Mouse (Mus musculus) urinary bladder, postnatal 14 days (tissue): ENCODE data around the gene Cbx1.
"Not testable (repeated sequence)": the region's sequence is repeated elsewhere in the genome, so short reads cannot be mapped to it uniquely, and the experiment has no call there.

Experiments
- DNase-seq: peaks from one replicate; pipeline ENCODE4 v3.0.0; 2021; ENCODE audit warnings: low spot score

Gene Cbx1

GRCm38 (mm10) chr11:96775665-96776064 lies 13.3 kb upstream of the Cbx1 start:
- DNase-seq: no peak

- no peak for DNase-seq
Observed at GRCm38 (mm10) chr11:96776068-96776467, 12.9 kb upstream of the Cbx1 start.

DNA sequence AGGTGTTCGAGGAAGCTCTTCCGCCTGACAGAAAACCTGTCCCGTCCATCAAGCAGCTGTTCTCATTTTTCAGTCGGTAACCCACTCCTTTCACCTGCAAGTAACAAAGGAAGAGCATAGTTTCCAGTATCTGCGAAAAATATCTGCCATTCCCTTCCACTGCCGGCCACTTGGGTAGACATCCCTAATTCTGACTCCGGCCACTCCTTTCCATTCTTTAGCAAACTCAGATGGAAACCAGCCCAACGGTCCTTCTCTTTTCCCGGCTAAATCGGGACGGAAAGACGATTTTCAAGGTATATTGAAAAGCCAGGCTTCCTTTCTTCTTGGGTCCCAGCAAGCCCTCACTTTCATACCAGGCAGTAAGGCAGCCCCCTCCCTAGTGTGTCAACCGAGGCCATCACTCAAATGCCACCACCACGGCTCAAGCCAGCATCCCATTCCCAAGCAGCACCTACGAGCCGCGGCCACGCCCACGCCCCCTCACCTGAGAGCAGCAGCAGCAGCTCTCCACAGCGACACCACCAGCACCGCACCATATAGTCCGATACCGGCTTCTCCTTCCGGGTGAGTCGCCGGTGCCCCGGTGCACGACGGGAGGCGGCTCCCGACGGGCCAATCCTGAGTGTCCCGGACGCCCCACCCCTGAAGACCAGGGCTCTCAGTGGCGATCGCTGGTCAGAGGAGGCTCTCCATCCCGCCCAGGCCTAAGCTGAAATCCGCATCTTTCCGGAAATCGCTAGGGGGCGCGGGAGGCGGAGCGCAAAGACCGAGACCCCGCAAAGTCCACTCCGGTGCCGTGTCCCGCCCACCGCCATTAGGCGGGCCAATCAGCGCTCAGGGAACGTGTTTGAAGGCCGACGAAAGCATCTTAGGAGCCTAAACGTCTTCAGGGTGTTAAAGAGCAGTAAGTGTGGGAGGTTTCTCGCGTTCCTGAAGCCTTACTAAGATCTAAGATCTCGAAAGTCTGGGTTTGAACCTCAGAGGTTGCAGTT lies 11.7 kb upstream of the Cbx1 start, which contains the start of gene Snx11:
Gene Snx11 (minus strand): TSS at position 592 of the 995 bp plus-strand sequence.
- DNase-seq: peak; percentile 100

DNA sequence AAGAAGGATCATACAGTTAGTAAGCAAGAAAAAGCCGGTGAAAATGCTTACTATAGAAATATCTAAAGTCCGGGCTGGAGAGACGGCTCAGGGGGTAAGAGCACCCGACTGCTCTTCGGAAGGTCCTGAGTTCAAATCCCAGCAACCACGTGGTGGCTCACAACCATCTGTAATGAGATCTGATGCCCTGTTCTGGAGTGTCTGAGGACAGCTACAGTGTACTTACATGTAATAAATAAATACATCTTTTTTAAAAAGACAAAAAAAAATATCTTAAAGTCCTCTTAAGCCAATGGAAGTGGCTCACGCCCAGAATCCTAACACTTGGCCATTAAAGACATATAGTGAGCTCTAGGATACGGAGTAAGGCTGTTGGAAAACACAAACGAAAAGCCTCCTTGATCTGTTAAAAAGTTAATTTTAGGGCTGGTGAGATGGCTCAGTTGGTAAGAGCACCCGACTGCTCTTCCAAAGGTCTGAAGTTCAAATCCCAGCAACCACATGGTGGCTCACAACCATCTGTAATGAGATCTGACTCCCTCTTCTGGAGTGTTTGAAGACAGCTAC lies 10.8 kb upstream of the Cbx1 start:
- DNase-seq: not testable (repeated sequence)

GRCm38 (mm10) chr11:96780306-96780705 lies 8.6 kb upstream of the Cbx1 start:
- DNase-seq: no peak

GRCm38 (mm10) chr11:96781425-96781824 lies 7.5 kb upstream of the Cbx1 start:
- DNase-seq: no peak

DNA sequence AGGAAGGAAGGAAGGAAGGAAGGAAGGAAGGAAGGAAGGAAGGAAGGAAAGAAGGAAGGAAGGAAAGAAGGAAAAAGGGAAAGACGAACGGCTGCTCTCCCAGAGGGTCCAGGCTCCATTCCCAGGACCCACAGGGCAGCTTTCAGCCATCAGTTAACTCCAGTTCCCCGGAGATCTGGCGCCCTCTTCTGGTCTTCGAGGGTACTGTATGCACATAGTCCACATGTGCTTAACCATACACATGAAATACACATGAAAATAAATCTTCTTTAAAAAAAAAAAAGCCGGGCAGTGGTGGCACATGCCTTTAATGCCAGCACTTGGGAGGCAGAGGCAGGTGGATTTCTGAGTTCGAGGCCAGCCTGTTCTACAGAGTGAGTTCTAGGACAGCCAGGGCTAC lies 4.1 kb upstream of the Cbx1 start:
- peak; percentile 81 for DNase-seq

DNA sequence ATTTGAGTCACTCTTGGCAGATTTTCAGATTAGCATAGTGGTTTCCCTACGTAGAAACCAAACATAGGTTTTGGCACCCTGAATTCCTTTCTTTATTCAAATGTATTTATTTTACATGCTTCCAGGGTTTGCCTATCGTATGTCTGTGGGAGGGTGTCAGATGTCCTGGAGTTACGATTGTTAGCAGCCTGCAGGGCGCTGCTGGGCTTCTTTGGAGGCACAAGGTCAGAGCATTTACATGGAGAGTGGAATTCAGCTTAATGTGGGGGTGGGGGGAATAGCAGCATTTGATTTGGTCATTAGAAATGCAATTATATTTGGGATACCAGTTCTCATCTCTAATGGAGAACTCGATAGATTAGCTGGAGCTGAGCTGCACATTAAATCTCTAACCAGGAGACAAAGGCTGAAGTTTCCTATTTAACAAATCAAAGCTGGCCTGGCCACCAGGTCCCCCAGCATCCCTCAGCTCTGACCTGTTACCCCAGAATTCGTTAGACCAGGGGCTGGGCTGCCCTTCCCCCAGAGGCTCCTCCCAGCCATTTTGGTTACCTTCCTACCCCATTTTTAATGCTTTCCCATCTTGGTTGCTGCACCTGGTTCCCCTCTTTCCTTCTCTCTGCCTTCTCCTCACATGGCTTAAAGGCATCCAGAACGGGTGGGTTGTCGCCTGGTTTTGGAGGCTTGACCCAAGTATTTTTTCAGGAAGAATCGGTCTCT lies 2.0 kb upstream of the Cbx1 start:
- DNase-seq: no peak

DNA sequence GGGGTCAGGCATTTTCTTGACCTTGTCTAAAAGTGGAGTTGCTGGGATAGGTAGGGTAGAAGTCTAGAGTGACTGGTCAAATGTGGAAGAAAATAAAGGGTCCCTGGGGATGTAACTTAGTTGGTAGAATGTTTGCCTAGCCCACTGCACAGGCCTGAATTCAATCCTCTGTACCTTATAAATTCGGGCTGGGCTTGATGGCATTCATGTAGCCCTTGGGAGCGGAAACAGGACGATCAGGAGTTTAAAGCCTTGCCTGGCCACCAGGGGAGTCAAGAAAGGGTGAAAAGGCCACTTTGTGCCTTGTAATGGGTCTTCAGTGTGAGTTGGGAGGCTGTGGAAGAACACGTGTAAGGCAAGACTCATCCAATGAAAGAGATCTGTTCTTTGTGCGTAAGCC lies 1.1 kb downstream of the Cbx1 start:
- no peak for DNase-seq

- DNase-seq: no peak
Observed at GRCm38 (mm10) chr11:96790681-96791080, 1.8 kb downstream of the Cbx1 start.

- no peak for DNase-seq
Observed at GRCm38 (mm10) chr11:96795491-96795890, 6.6 kb downstream of the Cbx1 start.

DNA sequence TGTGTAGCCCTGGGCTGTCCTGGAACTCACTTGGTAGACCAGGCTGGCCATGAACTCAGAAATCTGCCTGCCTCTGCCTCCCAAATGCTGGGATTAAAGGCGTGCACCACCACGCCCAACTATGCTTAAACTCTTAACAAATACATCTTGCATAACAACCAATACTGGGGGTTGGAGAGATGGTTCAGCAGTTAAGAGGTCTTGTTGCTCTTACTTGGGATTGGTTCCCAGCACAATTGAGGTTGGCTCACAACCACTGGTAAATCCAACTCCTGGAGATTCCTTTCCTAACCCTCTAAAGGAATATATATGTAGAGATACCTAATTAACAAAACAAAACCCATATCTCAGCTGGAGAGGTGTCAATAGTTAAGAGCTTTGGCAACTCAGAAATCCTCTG lies 7.2 kb downstream of the Cbx1 start:
- no peak for DNase-seq

DNA sequence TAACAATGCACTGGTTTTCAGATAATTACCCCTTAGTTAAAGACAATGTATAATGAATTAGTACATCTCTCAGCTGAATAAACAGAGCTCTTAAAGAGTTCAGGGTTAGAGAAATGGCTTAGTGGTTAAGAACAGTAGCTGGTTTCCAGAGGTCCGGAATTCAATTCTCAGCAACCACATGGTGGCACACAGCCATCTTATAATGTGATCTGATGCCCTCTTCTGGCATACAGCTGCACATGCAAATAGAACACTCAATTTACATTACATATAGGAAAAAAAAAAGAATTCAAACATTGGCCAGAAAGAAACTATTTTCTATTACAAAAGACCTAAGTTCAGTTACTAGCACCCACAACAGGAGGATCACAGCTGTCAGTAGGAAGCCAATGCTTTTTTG lies 7.7 kb downstream of the Cbx1 start:
- no peak for DNase-seq

- DNase-seq: no peak
Observed at GRCm38 (mm10) chr11:96799511-96799910, 10.6 kb downstream of the Cbx1 start.

- DNase-seq: no peak
Observed at GRCm38 (mm10) chr11:96805606-96806005, 16.7 kb downstream of the Cbx1 start.

GRCm38 (mm10) chr11:96808066-96808465 lies 19.1 kb downstream of the Cbx1 start:
- no peak for DNase-seq

DNA sequence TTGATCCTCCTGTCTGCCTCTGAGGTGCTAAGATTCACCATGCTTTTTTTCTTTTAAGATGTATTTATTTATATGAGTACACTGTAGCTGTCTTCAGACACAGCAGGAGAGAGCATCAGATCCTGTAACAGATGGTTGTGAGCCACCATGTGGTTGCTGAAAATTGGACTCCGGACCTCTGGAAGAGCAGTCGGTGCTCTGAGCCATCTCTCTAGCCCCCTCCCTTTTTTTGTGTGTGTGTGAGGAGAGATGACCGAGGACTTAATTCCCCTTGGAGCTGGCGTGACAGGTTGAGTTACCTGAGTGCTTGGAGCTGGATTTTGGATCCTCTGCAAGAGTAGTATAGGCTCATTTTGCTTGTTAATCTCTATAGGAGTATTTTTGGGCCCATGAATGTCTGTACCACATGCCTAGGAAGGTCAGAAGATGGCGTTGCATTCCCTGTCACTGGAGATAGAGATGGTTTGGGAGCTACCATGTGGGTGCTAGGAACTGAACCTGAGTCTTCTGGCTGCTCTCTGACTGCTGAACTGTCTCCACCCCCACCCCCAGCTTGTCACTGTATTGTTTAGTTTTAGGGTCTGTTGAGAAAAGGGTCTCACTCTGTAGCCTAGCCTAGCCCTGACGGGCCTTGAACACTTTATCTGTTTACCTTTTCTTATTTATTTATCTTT lies 20.8 kb downstream of the Cbx1 start:
- DNase-seq: no peak

GRCm38 (mm10) chr11:96811188-96811587 lies 22.3 kb downstream of the Cbx1 start:
- DNase-seq: not testable (repeated sequence)

DNA sequence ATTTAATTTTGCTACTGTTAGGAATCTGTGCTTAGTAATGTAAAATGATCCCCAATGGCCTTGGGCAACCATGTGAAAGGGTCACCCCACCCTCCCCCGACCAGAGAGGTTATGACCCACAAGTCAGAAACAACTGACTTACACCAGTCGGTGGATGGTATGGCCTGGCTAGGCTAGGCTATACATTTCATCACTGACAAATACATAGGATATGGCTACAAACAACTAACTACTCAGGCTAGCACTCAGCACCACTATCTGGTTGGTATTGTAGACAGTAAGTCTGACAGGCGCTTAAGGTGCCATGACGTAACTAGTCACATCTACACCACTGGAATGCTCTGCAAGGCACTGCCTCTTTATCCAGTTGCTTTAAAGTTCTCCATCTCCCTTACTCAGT lies 24.5 kb downstream of the Cbx1 start:
- no peak for DNase-seq

GRCm38 (mm10) chr11:96813920-96814319 lies 25.0 kb downstream of the Cbx1 start:
- no peak for DNase-seq

- DNase-seq: no peak
Observed at GRCm38 (mm10) chr11:96814443-96814842, 25.5 kb downstream of the Cbx1 start.

DNA sequence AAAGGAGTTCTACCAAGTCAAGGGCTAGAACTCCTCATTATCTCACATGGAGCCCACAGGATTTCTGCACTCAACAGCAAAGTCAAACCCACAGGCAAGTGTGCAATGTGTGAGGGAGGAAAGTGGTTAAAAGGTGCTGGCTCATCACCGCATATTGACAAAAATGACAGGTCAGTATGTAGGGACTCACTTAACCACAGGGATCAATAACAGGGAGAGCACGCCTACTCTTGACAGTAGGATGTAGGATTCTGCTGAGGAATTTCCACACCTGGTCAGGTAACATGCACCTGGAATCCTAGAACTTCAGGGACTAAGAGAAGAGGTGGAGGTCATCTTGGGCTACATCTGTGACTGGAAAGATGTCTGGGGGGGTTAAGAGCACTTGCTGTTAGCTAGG lies 27.0 kb downstream of the Cbx1 start:
- no peak for DNase-seq
